Comparison of ENCODE assay signal across 8 mouse cellular contexts in the genomic region with DNA sequence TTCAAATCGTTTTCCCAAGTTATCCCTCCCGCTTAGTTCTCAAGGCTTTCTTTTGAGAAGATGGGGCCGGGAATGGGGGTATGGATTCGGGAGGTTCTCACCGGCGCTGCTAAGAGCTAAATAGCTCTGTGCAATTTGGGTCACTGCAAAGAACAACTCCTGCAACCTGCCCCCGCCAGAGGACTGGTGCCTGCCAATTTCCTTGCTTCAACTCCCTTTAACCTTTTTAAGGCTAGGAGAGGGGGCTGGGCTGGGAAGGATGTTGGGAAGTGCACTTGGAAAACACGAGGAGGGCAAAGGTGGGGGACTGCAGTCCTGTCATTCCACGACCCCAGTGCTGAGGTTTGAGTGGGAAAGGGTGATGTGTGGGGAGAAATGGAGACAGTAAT. TPM values are rescaled to one million over a fixed set of nuclear protein-coding genes. Genes with fewer than 3 reads are reported as not detected.
DNase-seq lines count a peak whose midpoint lies in the region; ATAC-seq and TF ChIP-seq lines count a peak whose summit lies in the region.

No protein-coding gene starts in this region.

- peak; percentile 40 for ATAC-seq in hindbrain, embryonic 14.5 days (ENCODE audit: low FRiP score)
- peak; percentile 47 for ATAC-seq in neural tube, embryonic 13.5 days (ENCODE audit: low read depth)

- WGBS in forebrain, embryonic 10.5 days, result under 1% methylated on average over 9 of the region's 9 CpGs
- WGBS in hindbrain, embryonic 14.5 days, result 1% methylated on average over 9 of the region's 9 CpGs
- under 1% methylated on average over 9 of the region's 9 CpGs for WGBS in liver, adult 2 months
- under 1% methylated on average over 9 of the region's 9 CpGs for WGBS in neural tube, embryonic 13.5 days

- peaks cover 16% of the 10 kb centered on the region; the same call in 1 of the 2 replicates for H3K27me3 ChIP-seq in forebrain, embryonic 10.5 days (ENCODE audit: poor library complexity, severe bottlenecking)
- H3K27me3 ChIP-seq in hindbrain, embryonic 14.5 days (ENCODE audit: control insufficient read depth, insufficient read depth, low read length), result no peaks in the 10 kb centered on the region
- H3K27me3 ChIP-seq in liver, adult 2 months (ENCODE audit: control insufficient read depth, insufficient read depth, low read length), result no peaks in the 10 kb centered on the region
- H3K27me3 ChIP-seq in neural tube, embryonic 13.5 days, result no peaks in the 10 kb centered on the region

- peaks cover 29% of the 10 kb centered on the region for H3K36me3 ChIP-seq in forebrain, embryonic 10.5 days (replicated peaks)
- H3K36me3 ChIP-seq in hindbrain, embryonic 14.5 days (replicated peaks; ENCODE audit: control insufficient read depth, insufficient read depth), result peaks cover 16% of the 10 kb centered on the region
- H3K36me3 ChIP-seq in liver, adult 2 months (ENCODE audit: control insufficient read depth, insufficient read depth, low read length), result peaks cover 17% of the 10 kb centered on the region
- H3K36me3 ChIP-seq in neural tube, embryonic 13.5 days, result peaks cover 11% of the 10 kb centered on the region

- peak overlapping the region; percentile 68 for H3K4me3 ChIP-seq in layer of hippocampus, adult 2 months
- peak overlapping the region; percentile 89 for H3K4me3 ChIP-seq in forebrain, embryonic 10.5 days
- peak overlapping the region; percentile 82 for H3K4me3 ChIP-seq in hindbrain, embryonic 14.5 days (replicated peaks; ENCODE audit: low read length)
- H3K4me3 ChIP-seq in liver, adult 2 months (ENCODE audit: insufficient read depth, low read depth, low read length), result peak overlapping the region; percentile 46
- peak overlapping the region; percentile 82 for H3K4me3 ChIP-seq in neural tube, embryonic 13.5 days

- peak in 1 of 2 experiments; percentile 37 for DNase-seq in layer of hippocampus, adult 2 months (ENCODE audit: low spot score in 2 of 2)
- no peak for DNase-seq in layer of hippocampus, adult 9-10 months (ENCODE audit: low spot score)
- DNase-seq in adrenal gland, adult 2 months, result peak; percentile 45
- no peak for DNase-seq in forebrain, embryonic 10.5 days (ENCODE audit: extremely low spot score, low spot score)
- DNase-seq in hindbrain, embryonic 14.5 days (ENCODE audit: low spot score), result no peak
- peak; percentile 51 for DNase-seq in liver, adult 2 months (ENCODE audit: extremely low read depth, low read depth, low spot score)
- DNase-seq in yolk sac, embryonic 10.5 days (ENCODE audit: low spot score), result no peak

- TF ChIP-seq POLR2A in liver, adult 2 months (IDR thresholded peaks at IDR 0.05; ENCODE audit: extremely low read depth, insufficient read depth, low read length), result no peak

- peak overlapping the region; percentile 98 for H3K27ac ChIP-seq in layer of hippocampus, adult 2 months
- peak overlapping the region; percentile 99 for H3K27ac ChIP-seq in forebrain, embryonic 10.5 days
- peak overlapping the region; percentile 97 for H3K27ac ChIP-seq in hindbrain, embryonic 14.5 days
- H3K27ac ChIP-seq in liver, adult 2 months (replicated peaks; ENCODE audit: insufficient read depth, low read depth, low read length), result peak overlapping the region; percentile 4
- peak overlapping the region; percentile 87 for H3K27ac ChIP-seq in neural tube, embryonic 13.5 days (replicated peaks)

- H3K79me2 ChIP-seq in liver, adult 2 months (ENCODE audit: control insufficient read depth, insufficient read depth, low read length), result peaks cover 12% of the 10 kb centered on the region; the same call in 1 of the 2 replicates

- H3K9me3 ChIP-seq in forebrain, embryonic 10.5 days, result no peaks in the 10 kb centered on the region
- no peaks in the 10 kb centered on the region for H3K9me3 ChIP-seq in hindbrain, embryonic 14.5 days (ENCODE audit: control insufficient read depth, low read length)
- H3K9me3 ChIP-seq in neural tube, embryonic 13.5 days, result no peaks in the 10 kb centered on the region

- H3K4me1 ChIP-seq in forebrain, embryonic 10.5 days, result peaks cover 50% of the 10 kb centered on the region
- H3K4me1 ChIP-seq in hindbrain, embryonic 14.5 days (replicated peaks; ENCODE audit: control insufficient read depth, insufficient read depth, low read length), result peaks cover 41% of the 10 kb centered on the region
- H3K4me1 ChIP-seq in liver, adult 2 months (ENCODE audit: control insufficient read depth, insufficient read depth, low read length), result peaks cover 12% of the 10 kb centered on the region
- peaks cover 54% of the 10 kb centered on the region for H3K4me1 ChIP-seq in neural tube, embryonic 13.5 days (replicated peaks)

- peak overlapping the region; percentile 67 for H3K9ac ChIP-seq in hindbrain, embryonic 14.5 days
- peak overlapping the region; percentile 54 for H3K9ac ChIP-seq in liver, adult 2 months (ENCODE audit: low read depth, low read length)
- H3K9ac ChIP-seq in neural tube, embryonic 13.5 days, result peak overlapping the region; percentile 98

- peak overlapping the region; percentile 88 for H3K4me2 ChIP-seq in hindbrain, embryonic 14.5 days (replicated peaks)
- H3K4me2 ChIP-seq in neural tube, embryonic 13.5 days, result peak overlapping the region; percentile 85

- no peak for TF ChIP-seq CTCF in layer of hippocampus, adult 2 months (conservative IDR thresholded peaks at IDR 0.05)
- TF ChIP-seq CTCF in liver, adult 2 months (IDR thresholded peaks at IDR 0.05; ENCODE audit: low read depth, low read length), result no peak

RNA-seq across cellular contexts. Expression of gene Rab30, which starts 0.5 kb away (rescaled TPM):
- total RNA-seq in layer of hippocampus, adult 2 months (2021), result 10 to 100 TPM; 41.2 to 47.2 TPM
- 1 to 10 TPM; 3.7 to 5.0 TPM for total RNA-seq in adrenal gland, adult 2 months (2021)
- polyA plus RNA-seq in adrenal gland, adult 2 months (2012; rRNA removed), result 0.21 and 0.28 TPM in 2 replicates
- 12.2 and 15.6 TPM in 2 replicates for polyA plus RNA-seq in forebrain, embryonic 10.5 days (2016; fragmentation: Nextera tagmentation; extraction: Ambion mirVana)
- 24.2 and 29.6 TPM in 2 replicates for polyA plus RNA-seq in hindbrain, embryonic 14.5 days (2014; fragmentation: Nextera tagmentation; extraction: Ambion mirVana)
- 11.5 and 12.1 TPM in 2 replicates for total RNA-seq in liver, adult 2 months (2014; rRNA removed)
- 2.9 and 4.5 TPM in 2 replicates for polyA plus RNA-seq in liver, adult 2 months (2012; rRNA removed)
- polyA plus RNA-seq in neural tube, embryonic 13.5 days (2015; fragmentation: Nextera tagmentation; extraction: Ambion mirVana), result 23.8 and 29.1 TPM in 2 replicates

Comparison
In these comparisons a context has a peak if more than half of its experiments do, and no peak if none do; other contexts are left out.
1. DNase-seq: peak in adrenal gland, adult 2 months (single experiment) and liver, adult 2 months (single experiment); none in layer of hippocampus, adult 9-10 months (single experiment), forebrain, embryonic 10.5 days (single experiment), hindbrain, embryonic 14.5 days (single experiment) and yolk sac, embryonic 10.5 days (single experiment).
2. H3K27ac ChIP-seq: peak in every context shown above with its lines; median percentile 99 in forebrain, embryonic 10.5 days; 98 in layer of hippocampus, adult 2 months; 97 in hindbrain, embryonic 14.5 days; 87 in neural tube, embryonic 13.5 days; 4 in liver, adult 2 months.
3. Peak in every context shown above with its lines, with median percentiles within 50 percentile points of each other: H3K4me3 ChIP-seq and H3K9ac ChIP-seq.